Mouse (Mus musculus): ENCODE results near the gene Flot2.

Flot2 gene

GRCm38 (mm10) chr11:78059833-78060757 lies 22.4 kb downstream of the Flot2 start:
- in situ Hi-C loops (cut with MboI, MseI): loop anchor here (5.0 kb wide), 1 partner anchor 87 kb away; no protein-coding TSS in a partner anchor

GRCm38 (mm10) chr11:78062563-78062962 lies 24.8 kb downstream of the Flot2 start:
- in situ Hi-C loops (cut with MboI, MseI): no loop called here

- in situ Hi-C loops (cut with MboI, MseI): no loop called here
Measured at GRCm38 (mm10) chr11:78065906-78066305, 28.2 kb downstream of the Flot2 start.

- in situ Hi-C loops (cut with MboI, MseI): no loop called here
Measured at GRCm38 (mm10) chr11:78066641-78067040, 28.9 kb downstream of the Flot2 start.

GRCm38 (mm10) chr11:78067566-78067965 lies 29.8 kb downstream of the Flot2 start:
- in situ Hi-C loops (cut with MboI, MseI): no loop called here

- in situ Hi-C loops (cut with MboI, MseI): no loop called here
Measured at GRCm38 (mm10) chr11:78069130-78069529, 31.4 kb downstream of the Flot2 start.

GRCm38 (mm10) chr11:78069646-78070045 lies 31.9 kb downstream of the Flot2 start:
- in situ Hi-C loops (cut with MboI, MseI): no loop called here

GRCm38 (mm10) chr11:78071938-78072337 lies 34.2 kb downstream of the Flot2 start:
- in situ Hi-C loops (cut with MboI, MseI): no loop called here

GRCm38 (mm10) chr11:78072425-78073130 lies 34.8 kb downstream of the Flot2 start:
- in situ Hi-C loops (cut with MboI, MseI): no loop called here

- in situ Hi-C loops (cut with MboI, MseI): no loop called here
Measured at GRCm38 (mm10) chr11:78073577-78074276, 36.0 kb downstream of the Flot2 start.

- in situ Hi-C loops (cut with MboI, MseI): no loop called here
Measured at GRCm38 (mm10) chr11:78074277-78074652, 36.5 kb downstream of the Flot2 start.

- in situ Hi-C loops (cut with MboI, MseI): no loop called here
Measured at GRCm38 (mm10) chr11:78074666-78075065, 36.9 kb downstream of the Flot2 start.

- in situ Hi-C loops (cut with MboI, MseI): loop anchor here (10.0 kb wide), 1 partner anchor 995 kb away; no protein-coding TSS in a partner anchor
Measured at GRCm38 (mm10) chr11:78079961-78080921, 42.5 kb downstream of the Flot2 start, which contains the start of gene Eral1. Gene Eral1 (minus strand): TSS chr11:78080383.

GRCm38 (mm10) chr11:78083595-78083994 lies 45.9 kb downstream of the Flot2 start:
- in situ Hi-C loops (cut with MboI, MseI): loop anchor here (10.0 kb wide), 1 partner anchor 999 kb away; no protein-coding TSS in a partner anchor

- in situ Hi-C loops (cut with MboI, MseI): loop anchor here (10.0 kb wide), 1 partner anchor 1002 kb away; no protein-coding TSS in a partner anchor
Measured at GRCm38 (mm10) chr11:78086925-78087479, 49.3 kb downstream of the Flot2 start.

- in situ Hi-C loops (cut with MboI, MseI): loop anchor here (10.0 kb wide), 1 partner anchor 1003 kb away; no protein-coding TSS in a partner anchor
Measured at GRCm38 (mm10) chr11:78087756-78088281, 50.1 kb downstream of the Flot2 start.

GRCm38 (mm10) chr11:78094137-78094503 lies 56.4 kb downstream of the Flot2 start:
- in situ Hi-C loops (cut with MboI, MseI): no loop called here

- in situ Hi-C loops (cut with MboI, MseI): no loop called here
Measured at GRCm38 (mm10) chr11:78094504-78095143, 56.9 kb downstream of the Flot2 start, which contains the start of gene Fam222b. Gene Fam222b (plus strand): TSS chr11:78094660.

- in situ Hi-C loops (cut with MboI, MseI): no loop called here
Measured at GRCm38 (mm10) chr11:78095144-78095516, 57.4 kb downstream of the Flot2 start.
